Mouse (Mus musculus) liver, postnatal 0 days (tissue): ENCODE measurements around the gene Afg1l.

Experiments used
- CTCF ChIP-seq: sonication (generic); IDR thresholded peaks from 2 replicates; pipeline ENCODE4 v1.5.1; 2016; ENCODE audit warnings: antibody characterized with exemption, low read depth
- EP300 ChIP-seq: IDR thresholded peaks from 2 replicates; pipeline ENCODE4 v1.6.1; 2016; ENCODE audit warnings: antibody characterized with exemption, low read depth, mild to moderate bottlenecking

DNA sequence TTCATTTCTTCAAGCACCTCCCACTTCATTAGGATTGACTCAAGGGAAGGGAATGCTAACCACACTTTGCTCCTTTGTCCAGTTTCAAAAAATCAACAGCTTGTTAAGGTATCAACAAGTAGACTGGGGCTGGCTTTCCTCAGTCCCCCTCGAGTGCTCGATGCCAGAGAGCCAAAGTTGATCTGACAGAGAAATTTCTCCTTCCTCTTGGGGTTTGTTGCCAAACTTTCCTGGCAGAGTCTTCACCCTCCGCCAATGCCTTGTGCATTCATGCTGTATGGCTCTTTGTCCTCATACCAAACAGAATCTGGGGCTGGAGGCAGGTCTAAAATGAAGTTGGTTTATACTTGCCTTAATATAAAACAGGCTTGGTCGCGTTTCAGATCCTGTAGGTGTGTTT is 131.2 kb downstream of the Afg1l start:
- TF ChIP-seq CTCF: no peak
- TF ChIP-seq EP300: no peak
